Mouse (Mus musculus): Measurements from ENCODE around the gene Pidd1.

Gene Pidd1

GRCm38 (mm10) chr7:141472226-141472625, 28.4 kb upstream of the Pidd1 start:
- DNase-seq, result no peak

- no peak for DNase-seq
Measured at GRCm38 (mm10) chr7:141471236-141471635, 27.4 kb upstream of the Pidd1 start.

GRCm38 (mm10) chr7:141470637-141470944, 26.8 kb upstream of the Pidd1 start:
- DNase-seq, result no peak

GRCm38 (mm10) chr7:141469901-141470636, 26.2 kb upstream of the Pidd1 start:
- DNase-seq, result peak in 1 of 2 experiments; percentile 12

GRCm38 (mm10) chr7:141469352-141469751, 25.5 kb upstream of the Pidd1 start:
- no peak for DNase-seq

- DNase-seq, result peak; percentile 51 to 60
Measured at GRCm38 (mm10) chr7:141468522-141469211, 24.8 kb upstream of the Pidd1 start.

GRCm38 (mm10) chr7:141468164-141468521, 24.3 kb upstream of the Pidd1 start:
- DNase-seq, result peak in 1 of 2 experiments; percentile 9

- DNase-seq, result peak; percentile 66 to 69
Measured at GRCm38 (mm10) chr7:141467230-141468030, 23.6 kb upstream of the Pidd1 start, which contains the start of gene Cd151. Gene Cd151 (plus strand): TSS chr7:141467392.

- DNase-seq, result peak in 1 of 2 experiments; percentile 25
Measured at GRCm38 (mm10) chr7:141466607-141467148, 22.9 kb upstream of the Pidd1 start.

GRCm38 (mm10) chr7:141466045-141466394, 22.2 kb upstream of the Pidd1 start:
- DNase-seq, result no peak

- no peak for DNase-seq
Measured at GRCm38 (mm10) chr7:141465388-141466044, 21.7 kb upstream of the Pidd1 start.

GRCm38 (mm10) chr7:141464603-141465201, 20.9 kb upstream of the Pidd1 start:
- DNase-seq, result peak; percentile 28 to 37

- DNase-seq, result peak; percentile 18 to 42
Measured at GRCm38 (mm10) chr7:141463824-141464602, 20.2 kb upstream of the Pidd1 start.

GRCm38 (mm10) chr7:141462333-141462821, 18.6 kb upstream of the Pidd1 start:
- peak; percentile 22 to 42 for DNase-seq

- peak; percentile 18 to 27 for DNase-seq
Measured at GRCm38 (mm10) chr7:141461521-141462332, 17.9 kb upstream of the Pidd1 start.

- DNase-seq, result peak; percentile 22 to 36
Measured at GRCm38 (mm10) chr7:141460391-141461113, 16.7 kb upstream of the Pidd1 start, which contains the start of gene Cracr2b. Gene Cracr2b (plus strand): TSS chr7:141461094.

- peak in 1 of 2 experiments; percentile 15 for DNase-seq
Measured at GRCm38 (mm10) chr7:141460001-141460390, 16.2 kb upstream of the Pidd1 start.

- peak; percentile 73 to 74 for DNase-seq
Measured at GRCm38 (mm10) chr7:141459301-141459711, 15.5 kb upstream of the Pidd1 start.

- no peak for DNase-seq
Measured at GRCm38 (mm10) chr7:141458661-141459060, 14.8 kb upstream of the Pidd1 start.

Measured in cerebellum, postnatal 14 days (tissue).